ENCODE assay signal across 12 mouse cellular contexts in genomic region chr9:34986156-34986555, GRCm38 (mm10).
DNase-seq lines count a peak whose midpoint lies in the region; ATAC-seq lines count a peak whose summit lies in the region.
"Had no signal": no experiment of that assay in that cellular context is flagged by ENCODE, and none has a peak within 500 bp of the region (broad histone marks: within the 10 kb centered on the region; RNA-seq: fewer than 3 reads in every experiment).

No protein-coding gene starts in this region.

- H3K9me3 ChIP-seq in forebrain, embryonic 16.5 days (ENCODE audit: control insufficient read depth, low read length), result no peaks in the 10 kb centered on the region
- H3K9me3 ChIP-seq in forebrain, embryonic 12.5 days, result no peaks in the 10 kb centered on the region
- H3K9me3 ChIP-seq: midbrain, embryonic 15.5 days; stomach, embryonic 15.5 days had no signal

- no peak overlapping the region for H3K4me2 ChIP-seq in forebrain, embryonic 16.5 days (ENCODE audit: low read length)
- no peak overlapping the region for H3K4me2 ChIP-seq in forebrain, embryonic 12.5 days
- H3K4me2 ChIP-seq: lung, embryonic 14.5 days; midbrain, embryonic 15.5 days; stomach, embryonic 15.5 days had no signal

- H3K4me1 ChIP-seq in forebrain, embryonic 16.5 days (replicated peaks; ENCODE audit: control insufficient read depth, insufficient read depth, low read length), result peaks cover 17% of the 10 kb centered on the region
- peaks cover 10% of the 10 kb centered on the region; the same call in 1 of the 2 replicates for H3K4me1 ChIP-seq in forebrain, embryonic 12.5 days
- H3K4me1 ChIP-seq: midbrain, embryonic 15.5 days; stomach, embryonic 15.5 days had no signal

- H3K9ac ChIP-seq in forebrain, embryonic 16.5 days (replicated peaks; ENCODE audit: low read depth, low read length), result no peak overlapping the region
- no peak overlapping the region for H3K9ac ChIP-seq in forebrain, embryonic 12.5 days
- H3K9ac ChIP-seq: lung, embryonic 14.5 days; midbrain, embryonic 15.5 days; stomach, embryonic 15.5 days had no signal

- DNase-seq in gastrocnemius, postnatal 14 days, result peak; percentile 42
- DNase-seq in gastrocnemius, postnatal 36 days, result no peak
- peak; percentile 93 for DNase-seq in brain, adult 2 months (ENCODE audit: low read depth, low spot score)
- peak; percentile 29 for DNase-seq in left cerebral cortex, adult 11 months (ENCODE audit: low spot score)
- DNase-seq in right cerebral cortex, postnatal 36 days (ENCODE audit: low spot score in 2 of 2), result peak; percentile 29 to 46
- DNase-seq in spleen, adult 12 weeks (ENCODE audit: low spot score), result no peak
- DNase-seq: cerebellum, adult 8-10 months; lung, embryonic 14.5 days had no signal

- H3K36me3 ChIP-seq in forebrain, embryonic 16.5 days (ENCODE audit: control insufficient read depth, insufficient read depth), result no peaks in the 10 kb centered on the region
- H3K36me3 ChIP-seq in forebrain, embryonic 12.5 days (replicated peaks), result no peaks in the 10 kb centered on the region
- H3K36me3 ChIP-seq: midbrain, embryonic 15.5 days; stomach, embryonic 15.5 days had no signal

- no peaks in the 10 kb centered on the region; the same call in 1 of the 2 replicates for H3K27me3 ChIP-seq in forebrain, embryonic 16.5 days (replicated peaks; ENCODE audit: control insufficient read depth, insufficient read depth, low read length)
- peaks cover 18% of the 10 kb centered on the region; the same call in 1 of the 2 replicates for H3K27me3 ChIP-seq in forebrain, embryonic 12.5 days
- H3K27me3 ChIP-seq: midbrain, embryonic 15.5 days; stomach, embryonic 15.5 days had no signal

- intact Hi-C loops in gastrocnemius, postnatal 14 days (cut with DNase I; ENCODE audit: low total_unique reads), result no loop called here
- intact Hi-C loops in gastrocnemius, postnatal 36 days (cut with DNase I), result no loop called here

- H3K4me3 ChIP-seq in forebrain, embryonic 16.5 days (replicated peaks; ENCODE audit: low read length), result no peak overlapping the region
- H3K4me3 ChIP-seq in forebrain, embryonic 12.5 days (replicated peaks), result no peak overlapping the region
- H3K4me3 ChIP-seq: midbrain, embryonic 15.5 days; stomach, embryonic 15.5 days had no signal

- no peak overlapping the region; the same call in 1 of the 2 replicates for H3K27ac ChIP-seq in forebrain, embryonic 16.5 days (ENCODE audit: low read length)
- H3K27ac ChIP-seq in forebrain, embryonic 12.5 days, result no peak overlapping the region
- H3K27ac ChIP-seq: midbrain, embryonic 15.5 days; stomach, embryonic 15.5 days had no signal

- ATAC-seq in forebrain, embryonic 16.5 days, result no peak; the same call in 1 of the 2 replicates
- ATAC-seq in forebrain, embryonic 12.5 days (ENCODE audit: low FRiP score), result no peak

Comparison
In these comparisons a context has a peak if more than half of its experiments do, and no peak if none do; other contexts are left out.
1. DNase-seq: peak in gastrocnemius, postnatal 14 days (single experiment), brain, adult 2 months (single experiment), left cerebral cortex, adult 11 months (single experiment) and right cerebral cortex, postnatal 36 days (2 of 2); none in gastrocnemius, postnatal 36 days (0 of 2) and spleen, adult 12 weeks (single experiment).